Mouse (Mus musculus): Measurements from ENCODE around the gene Xiap. TPM values are rescaled to one million over a fixed set of nuclear protein-coding genes. Genes with fewer than 3 reads are reported as not detected.

The Xiap gene
- 8.7 TPM for polyA plus RNA-seq (2017; shearing (Covaris generic))

DNA sequence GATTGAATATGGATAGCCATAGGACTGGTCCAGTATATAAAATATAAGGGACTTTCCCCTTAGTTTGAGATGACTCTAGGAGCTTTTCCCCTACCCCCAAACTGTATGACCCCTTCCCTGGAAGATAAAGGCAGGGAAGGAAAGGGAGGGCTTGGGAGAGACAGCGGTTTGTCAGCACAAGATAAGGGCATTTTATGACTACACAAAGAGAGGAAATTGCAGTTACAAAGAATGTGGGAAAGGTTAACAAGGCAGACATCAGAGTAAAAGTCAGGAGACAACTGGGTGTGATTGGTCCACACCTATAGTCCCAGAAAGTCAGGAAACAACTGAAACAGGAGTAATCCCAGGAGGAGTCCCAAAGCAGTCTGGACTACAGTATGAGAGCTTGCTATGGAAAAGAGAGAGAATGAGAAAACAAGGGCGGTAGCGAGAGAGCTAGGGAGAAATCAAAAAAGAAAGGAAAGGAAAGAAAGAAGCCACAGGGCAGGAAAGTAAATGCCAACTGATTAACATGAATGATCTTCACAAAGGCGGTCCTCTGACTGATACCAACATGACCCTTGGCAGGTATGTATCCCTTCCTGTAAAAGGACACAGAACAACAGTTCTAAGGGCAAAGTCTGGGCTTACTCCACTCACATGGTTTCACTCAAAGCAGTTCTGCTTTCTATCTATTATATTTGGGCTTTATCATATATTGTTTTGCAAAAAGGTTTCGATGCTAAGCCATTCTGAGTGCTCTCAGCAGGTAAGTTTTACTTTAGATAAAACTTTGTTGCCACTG, at the start of gene Xiap:
Gene Xiap (plus strand): TSS at position 398 of the 787 bp plus-strand sequence.

DNA sequence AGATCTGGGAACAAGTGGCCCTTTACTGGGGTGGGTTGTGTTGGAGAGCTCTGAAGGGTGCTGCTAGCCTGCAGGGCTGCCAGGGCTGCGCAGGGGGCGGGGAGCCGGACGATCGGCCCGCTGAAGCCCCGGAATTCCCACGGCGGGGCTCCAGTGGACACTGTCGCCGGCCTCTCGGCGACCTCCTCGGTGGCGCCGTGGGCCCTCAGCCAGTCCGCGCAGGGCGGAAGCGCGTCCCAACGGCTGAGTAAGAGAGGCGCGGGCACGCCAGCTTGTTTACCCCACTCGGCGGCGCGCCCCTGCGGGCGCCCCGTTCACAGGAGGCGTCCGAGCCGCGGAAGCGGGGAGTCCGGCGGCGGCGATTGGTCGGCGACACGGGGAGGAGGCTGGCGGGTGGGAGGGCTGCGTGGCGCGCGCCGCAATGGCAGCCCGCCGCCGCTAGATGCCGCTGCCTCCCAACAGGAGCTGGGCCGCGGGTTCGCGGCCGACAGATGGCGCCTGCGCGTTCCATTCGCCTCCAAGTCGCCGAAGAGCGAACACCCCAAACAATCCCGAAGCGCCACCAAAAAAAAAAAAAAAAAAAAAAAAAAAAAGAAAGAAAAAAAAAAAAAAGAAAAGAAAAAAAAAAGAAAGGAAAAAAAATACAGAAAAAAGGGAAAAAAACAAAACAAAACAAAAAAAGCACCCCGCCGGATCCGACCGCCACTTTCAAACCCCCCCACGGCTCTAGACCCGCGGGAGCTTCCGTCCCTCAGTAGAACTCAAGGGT, 89.5 kb downstream of the Xiap start, which contains the start of gene Stag2:
Gene Stag2 (plus strand): TSS at position 530 of the 769 bp plus-strand sequence.

Other genes starting within 250 kb of the Xiap start
- gene Thoc2, start 139.0 kb upstream of the Xiap start, polyA plus RNA-seq (2017; shearing (Covaris generic)): 117 TPM
- gene Stag2, start 89.6 kb downstream of the Xiap start, polyA plus RNA-seq (2017; shearing (Covaris generic)): 77.6 TPM

Measured in effector memory CD4-positive, alpha-beta T cell, adult 5 months (primary cell).